Mouse (Mus musculus): ENCODE data around the gene Yae1d1. TPM values are rescaled to one million over a fixed set of nuclear protein-coding genes. Genes with fewer than 3 reads are reported as not detected.
"Not testable (repeated sequence)": the region's sequence is repeated elsewhere in the genome, so short reads cannot be mapped to it uniquely, and the experiment has no call there.

Gene Yae1d1
- 10 to 100 TPM; 28.5 TPM for total RNA-seq (2021)
- long read RNA-seq, experiment 1, full-length matches to known transcripts, result 51 of 51 reads
- long read RNA-seq, experiment 1, partial matches to known transcripts, result 0 of 51 reads
- long read RNA-seq, experiment 1, other reads (novel, unspliced or antisense), result 0 of 51 reads
- long read RNA-seq, experiment 2, full-length matches to known transcripts, result 49 of 52 reads
- long read RNA-seq, experiment 2, partial matches to known transcripts, result 1 of 52 reads
- long read RNA-seq, experiment 2, other reads (novel, unspliced or antisense), result 2 of 52 reads

- peak; percentile 90 to 91 for DNase-seq (ENCODE audit: low spot score in 2 of 2)
- intact Hi-C loops (cut with DNase I), result loop anchor here (5.0 kb wide), 1 partner anchor 51 kb away; the partner anchor contains the start of gene Rala
Measured at GRCm38 (mm10) chr13:17992697-17993514, at the start of gene Yae1d1. Gene Yae1d1 (minus strand): TSS chr13:17993349.

GRCm38 (mm10) chr13:18038814-18039213, 45.7 kb upstream of the Yae1d1 start:
- no peak for DNase-seq (ENCODE audit: low spot score in 2 of 2)
- intact Hi-C loops (cut with DNase I), result no loop called here

DNA sequence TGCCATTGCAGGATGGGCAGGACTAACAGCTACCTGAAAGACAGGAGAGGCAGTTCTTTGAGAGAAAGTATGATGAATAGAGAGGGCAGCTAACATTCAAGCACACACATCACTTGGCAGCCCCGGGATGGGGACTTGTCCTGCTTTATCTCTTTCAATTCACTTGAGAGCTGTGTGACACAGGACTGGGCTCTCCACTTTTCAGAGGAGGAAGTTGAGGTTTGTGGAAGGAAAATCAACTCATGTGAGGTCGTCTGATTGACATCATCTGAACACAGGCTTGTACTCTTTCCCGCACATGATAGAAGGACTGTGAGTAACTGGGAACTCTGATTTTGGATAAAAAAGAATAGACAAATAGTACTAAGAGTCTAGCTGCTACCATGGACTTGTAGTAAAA, 23.5 kb upstream of the Yae1d1 start:
- DNase-seq (ENCODE audit: low spot score in 2 of 2), result no peak
- intact Hi-C loops (cut with DNase I), result no loop called here

GRCm38 (mm10) chr13:18013205-18013604, 20.1 kb upstream of the Yae1d1 start:
- intact Hi-C loops (cut with DNase I), result no loop called here
- peak; percentile 29 to 43 for DNase-seq (ENCODE audit: low spot score in 2 of 2)

GRCm38 (mm10) chr13:18011055-18011454, 17.9 kb upstream of the Yae1d1 start:
- intact Hi-C loops (cut with DNase I), result no loop called here
- no peak for DNase-seq (ENCODE audit: low spot score in 2 of 2)

- intact Hi-C loops (cut with DNase I), result loop anchor here (5.0 kb wide), 1 partner anchor 51 kb away; the partner anchor contains the start of gene Rala
Measured at GRCm38 (mm10) chr13:17993515-17993847, 332 bp upstream of the Yae1d1 start.

DNA sequence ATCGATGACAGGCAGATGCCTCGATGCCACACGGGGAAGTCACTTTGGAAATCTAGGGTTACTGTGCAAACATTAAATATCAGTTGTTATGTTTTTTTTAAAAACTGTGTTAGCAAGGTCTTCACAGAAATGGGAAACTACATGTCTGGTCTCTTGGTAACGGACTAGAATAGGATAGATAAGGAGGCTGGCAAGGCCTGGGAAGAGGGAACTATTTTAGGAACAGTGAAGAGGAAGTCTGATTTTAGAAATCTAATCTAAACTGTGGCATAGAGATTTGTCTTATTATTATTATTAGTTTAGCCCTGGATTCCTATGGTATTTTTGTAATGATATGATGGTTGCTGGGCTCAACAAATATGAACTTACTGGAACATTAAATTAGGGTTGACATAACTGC, 1.1 kb downstream of the Yae1d1 start:
- intact Hi-C loops (cut with DNase I), result loop anchor here (5.0 kb wide), 1 partner anchor 50 kb away; the partner anchor contains the start of gene Rala
- no peak for DNase-seq (ENCODE audit: low spot score in 2 of 2)

More at GRCm38 (mm10) chr13:17993515-17993847, 332 bp upstream of the Yae1d1 start:
- DNase-seq (ENCODE audit: low spot score in 2 of 2), result no peak

GRCm38 (mm10) chr13:17983194-17983593, 10.0 kb downstream of the Yae1d1 start:
- peak; percentile 73 to 77 for DNase-seq (ENCODE audit: low spot score in 2 of 2)
- intact Hi-C loops (cut with DNase I), result loop anchor here (10.0 kb wide), 1 partner anchor 238 kb away; no protein-coding TSS in a partner anchor

DNA sequence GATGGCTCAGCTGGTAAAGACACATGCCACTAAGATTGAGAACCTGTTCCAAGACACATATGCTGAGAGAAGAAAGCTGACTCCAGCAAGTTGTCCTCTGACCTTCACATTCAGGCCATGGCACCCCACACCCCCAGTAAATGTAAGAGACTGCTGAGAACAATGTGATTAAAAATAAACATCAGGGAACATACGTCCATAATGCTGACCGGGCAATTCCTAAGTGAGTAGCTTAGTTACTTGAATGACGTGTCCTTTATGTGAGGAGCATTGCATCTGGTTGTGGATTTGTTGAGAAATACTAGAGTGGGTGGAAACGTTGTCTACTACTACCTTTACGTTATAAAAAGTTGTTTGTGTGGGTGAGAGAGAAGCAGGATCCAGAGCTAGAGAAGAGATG, 10.5 kb downstream of the Yae1d1 start:
- intact Hi-C loops (cut with DNase I), result loop anchor here (10.0 kb wide), 1 partner anchor 238 kb away; no protein-coding TSS in a partner anchor
- DNase-seq (ENCODE audit: low spot score in 2 of 2), result no peak

DNA sequence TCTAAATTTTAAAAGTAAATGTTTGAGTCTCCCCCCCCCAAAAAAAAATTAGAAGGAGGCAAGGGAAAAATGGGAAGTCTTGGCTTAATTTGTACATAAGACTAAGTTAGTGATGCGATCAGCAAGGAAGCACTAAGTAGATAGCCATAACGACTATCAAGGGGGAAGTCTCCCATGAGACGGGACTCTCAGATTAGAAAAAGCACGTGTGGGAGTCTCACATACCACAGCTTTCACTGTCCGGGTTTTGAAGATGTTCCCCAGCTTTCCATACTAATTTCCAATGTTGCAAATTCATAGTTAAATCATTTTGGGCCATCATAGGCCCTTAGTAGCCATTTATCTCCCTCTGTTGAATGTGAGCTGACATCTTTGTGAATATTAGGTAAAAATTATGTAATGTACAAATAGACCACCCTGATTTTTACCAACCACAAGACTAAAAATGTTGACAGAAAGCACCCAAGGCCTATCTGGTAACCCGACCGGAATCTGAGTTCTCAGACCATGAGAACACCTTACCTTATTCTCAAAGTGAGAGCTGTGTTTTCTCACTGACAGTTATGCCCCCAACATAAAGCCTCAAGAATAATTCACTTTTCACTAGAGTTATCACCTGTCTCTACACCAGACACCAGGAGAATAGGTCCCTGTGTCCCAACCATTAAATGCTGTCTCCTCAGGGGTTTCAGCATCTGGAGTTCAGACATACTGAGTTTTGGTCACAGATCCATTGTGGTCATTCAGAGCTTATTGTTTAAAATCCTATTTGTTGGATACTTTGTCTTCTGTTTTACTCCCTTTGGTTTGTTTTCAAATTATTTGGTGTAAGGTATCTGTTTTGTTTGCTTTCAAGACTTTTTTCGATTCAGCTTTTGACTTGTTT, 16.1 kb downstream of the Yae1d1 start:
- intact Hi-C loops (cut with DNase I), result no loop called here
- DNase-seq (ENCODE audit: low spot score in 2 of 2), result no peak

DNA sequence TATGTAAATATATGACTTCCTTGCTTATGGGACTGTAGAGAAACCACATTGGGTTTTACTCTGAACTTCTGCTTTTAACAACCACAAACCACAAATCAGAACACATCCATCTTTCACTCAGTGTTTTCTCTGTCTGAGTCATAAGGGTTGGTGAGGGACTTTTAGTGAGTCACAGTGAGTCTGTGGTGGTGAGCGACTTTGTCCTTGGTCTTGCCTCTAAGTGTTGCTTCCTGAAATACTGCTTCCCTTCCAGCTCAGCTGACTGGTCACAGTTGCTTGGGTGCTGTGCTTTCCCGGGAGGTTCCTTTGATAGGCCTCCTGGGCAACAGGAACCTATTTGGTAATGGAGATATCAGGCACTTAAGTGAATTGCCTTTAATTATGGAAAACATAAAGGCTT, 17.3 kb downstream of the Yae1d1 start:
- intact Hi-C loops (cut with DNase I), result no loop called here
- DNase-seq (ENCODE audit: low spot score in 2 of 2), result peak in 1 of 2 experiments; percentile 22

- DNase-seq (ENCODE audit: low spot score in 2 of 2), result no peak
- intact Hi-C loops (cut with DNase I), result no loop called here
Measured at GRCm38 (mm10) chr13:17975457-17975856, 17.7 kb downstream of the Yae1d1 start.

GRCm38 (mm10) chr13:17974734-17975133, 18.4 kb downstream of the Yae1d1 start:
- intact Hi-C loops (cut with DNase I), result no loop called here
- no peak for DNase-seq (ENCODE audit: low spot score in 2 of 2)

- intact Hi-C loops (cut with DNase I), result no loop called here
- DNase-seq (ENCODE audit: low spot score in 2 of 2), result no peak
Measured at GRCm38 (mm10) chr13:17960613-17961012, 32.5 kb downstream of the Yae1d1 start.

- no peak for DNase-seq (ENCODE audit: low spot score in 2 of 2)
- intact Hi-C loops (cut with DNase I), result no loop called here
Measured at GRCm38 (mm10) chr13:17954282-17954681, 38.9 kb downstream of the Yae1d1 start.

- intact Hi-C loops (cut with DNase I), result not testable (repeated sequence)
Measured at GRCm38 (mm10) chr13:17950581-17950980, 42.6 kb downstream of the Yae1d1 start.

GRCm38 (mm10) chr13:17949555-17949954, 43.6 kb downstream of the Yae1d1 start:
- intact Hi-C loops (cut with DNase I), result no loop called here
- DNase-seq (ENCODE audit: low spot score in 2 of 2), result no peak

More at GRCm38 (mm10) chr13:17950581-17950980, 42.6 kb downstream of the Yae1d1 start:
- not testable (repeated sequence) for DNase-seq (ENCODE audit: low spot score in 2 of 2)

- intact Hi-C loops (cut with DNase I), result loop anchor here (5.0 kb wide), 2 partner anchors 48 to 107 kb away; partner anchors contain the start of gene Yae1d1
Measured at GRCm38 (mm10) chr13:17944078-17944917, 48.9 kb downstream of the Yae1d1 start, which contains the start of gene Rala. Gene Rala (minus strand): TSS chr13:17944239.

More at GRCm38 (mm10) chr13:17944078-17944917, 48.9 kb downstream of the Yae1d1 start, which contains the start of gene Rala:
- peak; percentile 93 for DNase-seq (ENCODE audit: low spot score in 2 of 2)
